Mouse (Mus musculus): ENCODE results near the gene Yipf3.

GRCm38 (mm10) chr17:46282483-46283123, 34.7 kb downstream of the Yipf3 start, which contains the start of gene Tjap1:
- TF ChIP-seq TAL1 (IDR thresholded peaks at IDR 0.05; ENCODE audit: low read length) (no peak), GATA1 (IDR thresholded peaks at IDR 0.05; ENCODE audit: low read length) (no peak)
